Mouse (Mus musculus): ENCODE measurements at regions not wholly inside any gene's neighbourhood (a gene's known extent, or its start where the extent isn't known, plus 50 kb on each side); places are given as distances from the start of the nearest gene placed in this dataset.

- intact Hi-C loops (cut with DNase I) = no loop called here
- no peak for DNase-seq (ENCODE audit: low spot score in 2 of 2)
Measured at GRCm38 (mm10) chr7:94116899-94117521, 1037.3 kb downstream of the Fam181b start.

GRCm38 (mm10) chr7:94123781-94124180 lies 1044.1 kb downstream of the Fam181b start:
- DNase-seq (ENCODE audit: low spot score in 2 of 2) = no peak
- intact Hi-C loops (cut with DNase I) = no loop called here

- intact Hi-C loops (cut with DNase I) = no loop called here
- DNase-seq (ENCODE audit: low spot score in 2 of 2) = peak in 1 of 2 experiments; percentile 9
Measured at GRCm38 (mm10) chr7:94154221-94154620, 1074.6 kb downstream of the Fam181b start.

GRCm38 (mm10) chr7:94155458-94155857 lies 1075.8 kb downstream of the Fam181b start:
- intact Hi-C loops (cut with DNase I) = no loop called here

GRCm38 (mm10) chr7:94180027-94180426 lies 1100.4 kb downstream of the Fam181b start:
- DNase-seq (ENCODE audit: low spot score in 2 of 2) = peak in 1 of 2 experiments; percentile 0
- intact Hi-C loops (cut with DNase I) = no loop called here

More at GRCm38 (mm10) chr7:94155458-94155857, 1075.8 kb downstream of the Fam181b start:
- DNase-seq (ENCODE audit: low spot score in 2 of 2) = no peak

GRCm38 (mm10) chr7:94212341-94212740 lies 1132.7 kb downstream of the Fam181b start:
- no peak for DNase-seq (ENCODE audit: low spot score in 2 of 2)
- intact Hi-C loops (cut with DNase I) = no loop called here

GRCm38 (mm10) chr7:94227482-94227881 lies 1147.8 kb downstream of the Fam181b start:
- DNase-seq (ENCODE audit: low spot score in 2 of 2) = no peak
- intact Hi-C loops (cut with DNase I) = no loop called here

GRCm38 (mm10) chr7:94233653-94234052 lies 1154.0 kb downstream of the Fam181b start:
- peak; percentile 18 to 33 for DNase-seq (ENCODE audit: low spot score in 2 of 2)

GRCm38 (mm10) chr7:94249501-94249900 lies 1169.8 kb downstream of the Fam181b start:
- no peak for DNase-seq (ENCODE audit: low spot score in 2 of 2)
- intact Hi-C loops (cut with DNase I) = no loop called here

More at GRCm38 (mm10) chr7:94233653-94234052, 1154.0 kb downstream of the Fam181b start:
- intact Hi-C loops (cut with DNase I) = no loop called here

- no peak for DNase-seq (ENCODE audit: low spot score in 2 of 2)
- intact Hi-C loops (cut with DNase I) = no loop called here
Measured at GRCm38 (mm10) chr7:94268665-94269320, 1189.1 kb downstream of the Fam181b start.

GRCm38 (mm10) chr7:94281529-94281928 lies 1201.9 kb downstream of the Fam181b start:
- no peak for DNase-seq (ENCODE audit: low spot score in 2 of 2)
- intact Hi-C loops (cut with DNase I) = no loop called here

- no peak for DNase-seq (ENCODE audit: low spot score in 2 of 2)
- intact Hi-C loops (cut with DNase I) = no loop called here
Measured at GRCm38 (mm10) chr7:94282010-94282409, 1202.3 kb downstream of the Fam181b start.

GRCm38 (mm10) chr7:94283031-94283609 lies 1203.5 kb downstream of the Fam181b start:
- no peak for DNase-seq (ENCODE audit: low spot score in 2 of 2)

GRCm38 (mm10) chr7:94305602-94306001 lies 1225.9 kb downstream of the Fam181b start:
- intact Hi-C loops (cut with DNase I) = no loop called here
- DNase-seq (ENCODE audit: low spot score in 2 of 2) = peak; percentile 8 to 22

More at GRCm38 (mm10) chr7:94283031-94283609, 1203.5 kb downstream of the Fam181b start:
- intact Hi-C loops (cut with DNase I) = no loop called here

- intact Hi-C loops (cut with DNase I) = no loop called here
- DNase-seq (ENCODE audit: low spot score in 2 of 2) = no peak
Measured at GRCm38 (mm10) chr7:94314983-94315642, 1235.4 kb downstream of the Fam181b start.

- intact Hi-C loops (cut with DNase I) = no loop called here
- DNase-seq (ENCODE audit: low spot score in 2 of 2) = no peak
Measured at GRCm38 (mm10) chr7:94332601-94333000, 1252.9 kb downstream of the Fam181b start.

All from left cerebral cortex, postnatal 14 days (tissue).